Mouse (Mus musculus): ENCODE results near the gene Tex30. TPM values are rescaled to one million over a fixed set of nuclear protein-coding genes. Genes with fewer than 3 reads are reported as not detected.
A peak's percentile ranks its signal among the peaks of the same experiment; 100 is the strongest.

The Tex30 gene
- total and polyA plus RNA-seq, 3 experiments: 54.2 to 196 (median 89.6) TPM

GRCm38 (mm10) chr1:44102939-44103338, 698 bp upstream of the Tex30 start:
- no peak for DNase-seq (ENCODE audit: extremely low read depth)
- dilution Hi-C loops (cut with MboI; ENCODE audit: extremely low pct_ligation_motif_present, extremely low pct_unique_long_range_greater_than_20kb, low sequenced_read_pairs) (no loop called here), in situ Hi-C loops (cut with MboI; ENCODE audit: low pct_ligation_motif_present, low pct_unique_long_range_greater_than_20kb, low sequenced_read_pairs) (no loop called here)
- Histone ChIP-seq H3K4me1 (ENCODE audit: control insufficient read depth in 1 of 2, insufficient read depth in 2 of 2) (peaks cover 2 to 42% of the 10 kb centered on the region in 2 experiments; a peak in 3 of 4 replicates), H3K36me3 (replicated peaks in 1 of 2; ENCODE audit: control insufficient read depth in 1 of 2, insufficient read depth in 1 of 2, low read length in 1 of 2) (peaks cover 6 to 10% of the 10 kb centered on the region in 2 experiments), H3K9me3 (replicated peaks; ENCODE audit: low read length) (no peaks in the 10 kb centered on the region), H3K9ac (ENCODE audit: insufficient read depth, low read depth) (peak overlapping the region; percentile 59), H3K27me3 (replicated peaks) (no peaks in the 10 kb centered on the region), H3K79me2 (replicated peaks; ENCODE audit: control insufficient read depth, extremely low read depth, insufficient read depth, poor library complexity, severe bottlenecking) (peaks cover 31% of the 10 kb centered on the region), H3K27ac (ENCODE audit: insufficient read depth, low read depth) (no peak overlapping the region), H3K4me3 (replicated peaks in 1 of 3; ENCODE audit: low read depth in 2 of 3, low read length in 2 of 3, poor library complexity in 1 of 3) (peak overlapping the region; percentile 2 to 48 (median 27)), H3K4me2 (ENCODE audit: insufficient read depth, low read depth, poor library complexity, severe bottlenecking) (peak overlapping the region; percentile 55)
- TF ChIP-seq SIN3A (IDR thresholded peaks at IDR 0.05; ENCODE audit: low read length): 0 out of 2 replicates have a peak, but pooled peaks have one; percentile 1
- no peak for TF ChIP-seq IRF4 (IDR thresholded peaks at IDR 0.05; ENCODE audit: low read depth, low read length)

- H3K4me1 ChIP-seq (ENCODE audit: control insufficient read depth in 1 of 2, insufficient read depth in 2 of 2): peaks cover 2 to 43% of the 10 kb centered on the region in 2 experiments; a peak in 3 of 4 replicates
- peaks cover 7 to 15% of the 10 kb centered on the region in 2 experiments for H3K36me3 ChIP-seq (replicated peaks in 1 of 2; ENCODE audit: control insufficient read depth in 1 of 2, insufficient read depth in 1 of 2, low read length in 1 of 2)
- H3K27me3 ChIP-seq (replicated peaks): no peaks in the 10 kb centered on the region
- peak; percentile 73 for DNase-seq (ENCODE audit: extremely low read depth)
- peak overlapping the region; percentile 95; the same call in 1 of the 2 replicates for H3K4me2 ChIP-seq (ENCODE audit: insufficient read depth, low read depth, poor library complexity, severe bottlenecking)
- in situ Hi-C loops (cut with MboI; ENCODE audit: low pct_ligation_motif_present, low pct_unique_long_range_greater_than_20kb, low sequenced_read_pairs) (no loop called here), dilution Hi-C loops (cut with MboI; ENCODE audit: extremely low pct_ligation_motif_present, extremely low pct_unique_long_range_greater_than_20kb, low sequenced_read_pairs) (no loop called here)
- peaks cover 42% of the 10 kb centered on the region for H3K79me2 ChIP-seq (replicated peaks; ENCODE audit: control insufficient read depth, extremely low read depth, insufficient read depth, poor library complexity, severe bottlenecking)
- peak overlapping the region; percentile 69 for H3K9ac ChIP-seq (ENCODE audit: insufficient read depth, low read depth)
- H3K4me3 ChIP-seq (replicated peaks in 1 of 3; ENCODE audit: low read depth in 2 of 3, low read length in 2 of 3, poor library complexity in 1 of 3): peak overlapping the region; percentile 85 to 86 (median 85)
- peak overlapping the region; percentile 67 for H3K27ac ChIP-seq (ENCODE audit: insufficient read depth, low read depth)
- H3K9me3 ChIP-seq (replicated peaks; ENCODE audit: low read length): no peaks in the 10 kb centered on the region
- TF ChIP-seq USF1 (IDR thresholded peaks at IDR 0.05; ENCODE audit: low read depth, low read length) (no peak), KAT2A (IDR thresholded peaks at IDR 0.05; ENCODE audit: insufficient replicate concordance, low read length) (no peak), PAX5 (IDR thresholded peaks at IDR 0.05; ENCODE audit: low read length) (no peak), MAX (IDR thresholded peaks at IDR 0.05; ENCODE audit: low read length) (no peak), ZKSCAN1 (IDR thresholded peaks at IDR 0.05; ENCODE audit: borderline replicate concordance, low read depth, low read length) (no peak), UBTF (IDR thresholded peaks at IDR 0.05; ENCODE audit: low read depth, low read length) (no peak), SIN3A (IDR thresholded peaks at IDR 0.05; ENCODE audit: low read length) (peak; percentile 62), POLR2AphosphoS2 (IDR thresholded peaks at IDR 0.05; ENCODE audit: low read depth, low read length) (no peak), BHLHE40 (IDR thresholded peaks at IDR 0.05; ENCODE audit: low read depth, low read length) (no peak), CHD2 (IDR thresholded peaks at IDR 0.05; ENCODE audit: low read length) (0 out of 2 replicates have a peak, but pooled peaks have one; percentile 13), IRF4 (IDR thresholded peaks at IDR 0.05; ENCODE audit: low read depth, low read length) (no peak), JUND (conservative IDR thresholded peaks at IDR 0.05; ENCODE audit: low read depth, low read length) (no peak), JUN (IDR thresholded peaks at IDR 0.05; ENCODE audit: insufficient read depth, low read depth, low read length) (no peak), MXI1 (IDR thresholded peaks at IDR 0.05; ENCODE audit: low read depth, low read length) (peak; percentile 47; the same call in 1 of the 2 replicates), ELF1 (IDR thresholded peaks at IDR 0.05; ENCODE audit: low read depth, low read length) (peak; percentile 29; the same call in 1 of the 2 replicates), NRF1 (IDR thresholded peaks at IDR 0.05; ENCODE audit: low read depth, low read length) (no peak), MAFK (IDR thresholded peaks at IDR 0.05; ENCODE audit: insufficient replicate concordance, low read length) (no peak), HCFC1 (IDR thresholded peaks at IDR 0.05; ENCODE audit: low read depth, low read length) (no peak; the same call in 1 of the 2 replicates), ETS1 (conservative IDR thresholded peaks at IDR 0.05; ENCODE audit: low read depth, low read length) (no peak), TCF12 (IDR thresholded peaks at IDR 0.05; ENCODE audit: low read depth, low read length) (no peak), MYC (IDR thresholded peaks at IDR 0.05; ENCODE audit: low read depth, low read length) (no peak), MEF2A (IDR thresholded peaks at IDR 0.05; ENCODE audit: borderline replicate concordance, low read depth, low read length) (no peak), TBP (conservative IDR thresholded peaks at IDR 0.05; ENCODE audit: low read depth, low read length) (0 out of 2 replicates have a peak, but pooled peaks have one; percentile 22), POLR2A (IDR thresholded peaks at IDR 0.05; ENCODE audit: low read depth, low read length) (peak; percentile 76), RAD21 (IDR thresholded peaks at IDR 0.05; ENCODE audit: low read depth, low read length) (no peak), MAZ (IDR thresholded peaks at IDR 0.05; ENCODE audit: low read depth, low read length) (no peak), RCOR1 (conservative IDR thresholded peaks at IDR 0.05; ENCODE audit: low read depth, low read length) (no peak), EP300 (IDR thresholded peaks at IDR 0.05; ENCODE audit: low read length) (no peak), ZMIZ1 (IDR thresholded peaks at IDR 0.05; ENCODE audit: low read depth, low read length) (no peak; the same call in 1 of the 2 replicates), E2F4 (IDR thresholded peaks at IDR 0.05; ENCODE audit: insufficient replicate concordance, low read depth, low read length) (no peak)
Observed at GRCm38 (mm10) chr1:44101448-44102225, 604 bp downstream of the Tex30 start.
